Mouse (Mus musculus) C2C12 (cell line): ENCODE results near the gene Atp10a. TPM values are rescaled to one million over a fixed set of nuclear protein-coding genes. Genes with fewer than 3 reads are reported as not detected.

Experiments used
- H3K27me3 ChIP-seq: one replicate; pipeline ENCODE4 v1.6.1; 2011; ENCODE audit not compliant: control insufficient read depth, insufficient read depth, insufficient read length
- H3K36me3 ChIP-seq: one replicate; pipeline ENCODE4 v1.6.1; 2011; ENCODE audit not compliant: control insufficient read depth, insufficient read depth
- H3K4me3 ChIP-seq: one replicate; pipeline ENCODE4 v1.5.1; 2011; ENCODE audit warnings: mild to moderate bottlenecking, control low read depth; ENCODE audit not compliant: poor library complexity, insufficient read depth, severe bottlenecking
- H3K79me2 ChIP-seq: one replicate; pipeline ENCODE4 v1.6.1; 2011; ENCODE audit not compliant: control insufficient read depth, insufficient read depth
- H3K79me3 ChIP-seq: one replicate; pipeline ENCODE4 v1.6.1; 2011; ENCODE audit warnings: low read depth, control low read depth
- H3ac ChIP-seq: one replicate; pipeline ENCODE3; 2011; ENCODE audit warnings: low read depth; ENCODE audit not compliant: control insufficient read depth, insufficient read length
- CEBPB ChIP-seq: IDR thresholded peaks from one replicate; pipeline ENCODE4 v1.6.1; 2011; ENCODE audit warnings: low read depth, mild to moderate bottlenecking, control low read depth, moderate library complexity
- CTCF ChIP-seq: IDR thresholded peaks from one replicate; pipeline ENCODE4 v1.5.1; 2011; ENCODE audit not compliant: control insufficient read depth, insufficient read depth, insufficient read length
- FOSL1 ChIP-seq: IDR thresholded peaks from one replicate; pipeline ENCODE4 v1.8.0; 2011; ENCODE audit warnings: mild to moderate bottlenecking, low read length; ENCODE audit not compliant: poor library complexity, insufficient read depth, severe bottlenecking
- MAX ChIP-seq: IDR thresholded peaks from one replicate; pipeline ENCODE4 v1.6.1; 2011; ENCODE audit warnings: mild to moderate bottlenecking, control low read depth
- MYOD1 ChIP-seq: IDR thresholded peaks from one replicate; pipeline ENCODE4 v1.6.1; 2011; ENCODE audit warnings: low read depth; ENCODE audit not compliant: control insufficient read depth, insufficient read length
- MYOG ChIP-seq: IDR thresholded peaks from one replicate; pipeline ENCODE4 v1.6.1; 2011; ENCODE audit not compliant: control insufficient read depth, insufficient read length; ENCODE audit errors: extremely low read depth
- USF1 ChIP-seq: IDR thresholded peaks from one replicate; pipeline ENCODE4 v1.6.1; 2011; ENCODE audit warnings: low read depth, mild to moderate bottlenecking, control low read depth, moderate library complexity
- polyA plus RNA-seq: library from polyadenylated mRNA; unstranded; fragments of >200 nt; fragmentation: generic; extraction: Trizol; gene quantifications from one replicate; pipeline ENCODE4 v1.2.1, GENCODE M21; 2012; ENCODE audit warnings: missing spikeins

Atp10a gene
- polyA plus RNA-seq, 1 experiment: 5.5 TPM

- H3ac ChIP-seq: no peak overlapping the region
- no peaks in the 10 kb centered on the region for H3K36me3 ChIP-seq
- H3K79me2 ChIP-seq: peaks cover 27% of the 10 kb centered on the region
- H3K4me3 ChIP-seq: no peak overlapping the region
- peak; percentile 34 for TF ChIP-seq CEBPB
- TF ChIP-seq FOSL1: no peak
- H3K27me3 ChIP-seq: no peaks in the 10 kb centered on the region
- no peaks in the 10 kb centered on the region for H3K79me3 ChIP-seq
Measured at GRCm38 (mm10) chr7:58677111-58677805, 21.3 kb downstream of the Atp10a start.

GRCm38 (mm10) chr7:58685967-58686366 lies 30.0 kb downstream of the Atp10a start:
- H3ac ChIP-seq: no peak overlapping the region

GRCm38 (mm10) chr7:58686573-58686972 lies 30.6 kb downstream of the Atp10a start:
- H3K79me2 ChIP-seq: peaks cover 29% of the 10 kb centered on the region
- no peaks in the 10 kb centered on the region for H3K79me3 ChIP-seq
- TF ChIP-seq FOSL1: no peak
- TF ChIP-seq MYOD1: no peak
- no peak for TF ChIP-seq CEBPB
- no peak for TF ChIP-seq USF1
- TF ChIP-seq CTCF: no peak
- TF ChIP-seq MYOG: no peak
- no peak for TF ChIP-seq MAX
- H3ac ChIP-seq: no peak overlapping the region
- no peak overlapping the region for H3K4me3 ChIP-seq
- no peaks in the 10 kb centered on the region for H3K36me3 ChIP-seq
- no peaks in the 10 kb centered on the region for H3K27me3 ChIP-seq

More at GRCm38 (mm10) chr7:58685967-58686366, 30.0 kb downstream of the Atp10a start:
- Histone ChIP-seq H3K27me3 (no peaks in the 10 kb centered on the region), H3K4me3 (no peak overlapping the region), H3K79me3 (no peaks in the 10 kb centered on the region), H3K36me3 (no peaks in the 10 kb centered on the region), H3K79me2 (peaks cover 31% of the 10 kb centered on the region)
- TF ChIP-seq FOSL1 (no peak), CEBPB (no peak), MYOG (no peak), CTCF (no peak), MAX (no peak), MYOD1 (no peak), USF1 (no peak)

- H3K27me3 ChIP-seq: no peaks in the 10 kb centered on the region
- no peak overlapping the region for H3K4me3 ChIP-seq
- no peak overlapping the region for H3ac ChIP-seq
- H3K79me2 ChIP-seq: peaks cover 30% of the 10 kb centered on the region
- H3K79me3 ChIP-seq: no peaks in the 10 kb centered on the region
- TF ChIP-seq MYOD1 (no peak), USF1 (no peak), CTCF (no peak), CEBPB (no peak), MYOG (no peak), MAX (no peak), FOSL1 (no peak)
- H3K36me3 ChIP-seq: no peaks in the 10 kb centered on the region
Measured at GRCm38 (mm10) chr7:58686997-58687396, 31.0 kb downstream of the Atp10a start.

GRCm38 (mm10) chr7:58690069-58690923 lies 34.3 kb downstream of the Atp10a start:
- H3K79me2 ChIP-seq: peaks cover 35% of the 10 kb centered on the region
- peaks cover under 1% of the 10 kb centered on the region for H3K79me3 ChIP-seq
- H3K4me3 ChIP-seq: no peak overlapping the region
- H3K36me3 ChIP-seq: no peaks in the 10 kb centered on the region
- H3ac ChIP-seq: no peak overlapping the region
- no peaks in the 10 kb centered on the region for H3K27me3 ChIP-seq
- TF ChIP-seq MYOD1 (no peak), CTCF (no peak), FOSL1 (no peak), CEBPB (no peak), MYOG (no peak), USF1 (no peak), MAX (no peak)
